Mouse (Mus musculus) megakaryocyte, embryonic 14.5 days (primary cell): ENCODE data around the gene Dnajb7.

Experiments used
- FLI1 ChIP-seq: IDR thresholded peaks from 2 replicates; pipeline ENCODE4 v1.6.1; 2012; ENCODE audit warnings: low read length, inconsistent platforms, mixed read lengths
- GATA1 ChIP-seq: IDR thresholded peaks from 3 replicates; pipeline ENCODE4 v1.6.1; 2012; ENCODE audit warnings: mixed read lengths, low read length, inconsistent platforms, borderline replicate concordance

DNA sequence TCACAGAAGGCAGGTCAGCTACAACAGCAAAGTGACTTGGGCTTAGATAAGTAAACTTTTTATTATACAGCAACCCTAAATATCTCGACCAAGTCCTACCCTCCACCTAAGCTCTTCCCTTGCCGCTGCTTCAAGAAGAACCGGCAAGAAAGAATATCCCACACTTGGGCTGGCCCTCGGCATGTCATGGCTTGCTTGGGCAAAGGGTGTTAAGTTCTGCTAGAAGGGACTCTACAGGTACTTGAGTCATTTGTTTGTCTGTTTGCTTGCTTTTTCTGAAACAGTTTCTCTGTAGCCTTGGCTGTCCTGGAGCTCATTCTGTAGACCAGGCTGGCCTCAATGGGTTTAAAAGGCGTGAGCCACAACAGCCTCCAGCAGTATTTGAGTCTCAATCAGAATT is 51.2 kb downstream of the Dnajb7 start:
- TF ChIP-seq GATA1 (no peak), FLI1 (no peak)
